ENCODE assay signal across 9 mouse cellular contexts in the genomic region with DNA sequence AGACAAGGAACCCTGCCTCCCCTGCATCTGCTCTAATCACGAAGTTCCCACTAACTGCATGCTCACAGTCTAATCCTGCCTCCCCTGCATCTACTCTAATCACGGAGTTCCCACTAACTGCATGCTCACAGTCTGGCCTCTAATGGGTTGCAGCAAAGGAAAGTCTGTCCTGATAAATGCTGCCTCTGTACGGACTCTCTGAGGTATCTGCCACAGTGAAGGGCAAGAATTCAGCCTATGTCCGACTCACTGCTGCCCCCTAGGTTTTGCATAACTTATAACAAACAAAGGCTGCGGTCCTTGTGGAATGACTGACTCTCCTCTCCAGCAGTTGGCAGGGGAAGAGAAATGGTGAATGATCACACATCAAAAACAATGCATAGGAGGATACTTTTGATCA. TPM values are rescaled to one million over a fixed set of nuclear protein-coding genes. Genes with fewer than 3 reads are reported as not detected.
DNase-seq lines count a peak whose midpoint lies in the region; ATAC-seq and TF ChIP-seq lines count a peak whose summit lies in the region.
"Had no signal": no experiment of that assay in that cellular context is flagged by ENCODE, and none has a peak within 500 bp of the region (broad histone marks: within the 10 kb centered on the region; RNA-seq: fewer than 3 reads in every experiment).

No protein-coding gene starts in this region.

- 41% methylated on average over 5 of the region's 5 CpGs for WGBS in intestine, postnatal 0 days
- 33% methylated on average over 5 of the region's 5 CpGs for WGBS in intestine, embryonic 16.5 days

- H3K4me2 ChIP-seq in intestine, postnatal 0 days (replicated peaks; ENCODE audit: low read depth), result no peak overlapping the region
- H3K4me2 ChIP-seq in intestine, embryonic 16.5 days (ENCODE audit: low read depth, low read length), result no peak overlapping the region

- H3K27me3 ChIP-seq in intestine, postnatal 0 days (replicated peaks; ENCODE audit: control insufficient read depth, insufficient read depth, low read length), result no peaks in the 10 kb centered on the region
- no peaks in the 10 kb centered on the region for H3K27me3 ChIP-seq in intestine, embryonic 16.5 days (replicated peaks; ENCODE audit: control insufficient read depth, insufficient read depth, low read length)

- no peak overlapping the region for H3K9ac ChIP-seq in intestine, postnatal 0 days (ENCODE audit: low read depth, low read length)
- no peak overlapping the region for H3K9ac ChIP-seq in intestine, embryonic 16.5 days (ENCODE audit: low read depth, low read length)

- no peaks in the 10 kb centered on the region for H3K9me3 ChIP-seq in intestine, postnatal 0 days (ENCODE audit: control insufficient read depth)
- no peaks in the 10 kb centered on the region for H3K9me3 ChIP-seq in intestine, embryonic 16.5 days (ENCODE audit: control insufficient read depth, low read length)

- no peak overlapping the region for H3K4me3 ChIP-seq in intestine, postnatal 0 days (ENCODE audit: low read depth, low read length)
- no peak overlapping the region for H3K4me3 ChIP-seq in intestine, embryonic 16.5 days (ENCODE audit: low read length)
- H3K4me3 ChIP-seq in layer of hippocampus, adult 2 months, result no peak overlapping the region
- H3K4me3 ChIP-seq: myocyte had no signal

- TF ChIP-seq CTCF in intestine, postnatal 0 days (IDR thresholded peaks at IDR 0.05; ENCODE audit: low read depth), result peak; percentile 75
- peak; percentile 78 for TF ChIP-seq CTCF in layer of hippocampus, adult 2 months (conservative IDR thresholded peaks at IDR 0.05)

- H3K27ac ChIP-seq in intestine, postnatal 0 days (ENCODE audit: low read depth, low read length), result no peak overlapping the region
- H3K27ac ChIP-seq in intestine, embryonic 16.5 days (ENCODE audit: low read length), result no peak overlapping the region
- H3K27ac ChIP-seq in layer of hippocampus, adult 2 months, result no peak overlapping the region

- no peak for ATAC-seq in intestine, postnatal 0 days
- no peak for ATAC-seq in intestine, embryonic 16.5 days
- 0 out of 2 replicates have a peak, but pooled peaks have one; percentile 44 for ATAC-seq in erythroblast, adult 5-6 weeks (replicated peaks; ENCODE audit: low FRiP score, poor library complexity, severe bottlenecking)

- DNase-seq in CD4-positive helper T cell, adult 2 months (ENCODE audit: low read depth, low spot score), result peak; percentile 14
- DNase-seq in R1 (ENCODE audit: low read depth, low spot score), result peak; percentile 80
- DNase-seq in layer of hippocampus, adult 2 months (ENCODE audit: low spot score in 2 of 2), result peak in 1 of 2 experiments; percentile 27
- peak; percentile 47 for DNase-seq in telencephalon, adult 2 months (ENCODE audit: low read depth, low spot score)
- DNase-seq in frontal cortex, postnatal 36 days (ENCODE audit: low spot score in 2 of 2), result no peak

- H3K36me3 ChIP-seq in intestine, postnatal 0 days (ENCODE audit: control insufficient read depth, insufficient read depth), result peaks cover 76% of the 10 kb centered on the region
- H3K36me3 ChIP-seq in intestine, embryonic 16.5 days (ENCODE audit: control insufficient read depth, insufficient read depth, low read length), result peaks cover 16% of the 10 kb centered on the region; the same call in 1 of the 2 replicates

- H3K4me1 ChIP-seq in intestine, postnatal 0 days (replicated peaks; ENCODE audit: control insufficient read depth, insufficient read depth, low read length), result no peaks in the 10 kb centered on the region
- H3K4me1 ChIP-seq in intestine, embryonic 16.5 days (ENCODE audit: control insufficient read depth, insufficient read depth, low read length), result no peaks in the 10 kb centered on the region

RNA-seq across cellular contexts. Expression of a gene that starts 37.1 kb away (rescaled TPM):
- 15.6 and 17.3 TPM in 2 replicates for polyA plus RNA-seq in intestine, postnatal 0 days (2015; fragmentation: Nextera tagmentation; extraction: Ambion mirVana)
- polyA plus RNA-seq in intestine, embryonic 16.5 days (2015; fragmentation: Nextera tagmentation; extraction: Ambion mirVana), result 30.5 and 31.7 TPM in 2 replicates
- total RNA-seq in erythroblast, adult 5-6 weeks (2015; ENCODE audit: low replicate concordance), result 0.58 and 4.0 TPM in 2 replicates
- 6.4 and 6.7 TPM in 2 replicates for total RNA-seq in erythroblast, adult 5-6 weeks (2017; ENCODE audit: low replicate concordance)
- total RNA-seq in layer of hippocampus, adult 2 months (2021), result 100 to 1,000 TPM; 333 to 349 TPM

RNA-seq across cellular contexts. Expression of a gene that starts 38.3 kb away (rescaled TPM):
- 7.3 and 8.6 TPM in 2 replicates for polyA plus RNA-seq in intestine, postnatal 0 days (2015; fragmentation: Nextera tagmentation; extraction: Ambion mirVana)
- polyA plus RNA-seq in intestine, embryonic 16.5 days (2015; fragmentation: Nextera tagmentation; extraction: Ambion mirVana), result 18.0 and 20.2 TPM in 2 replicates
- 20.9 and 23.2 TPM in 2 replicates for total RNA-seq in erythroblast, adult 5-6 weeks (2015; ENCODE audit: low replicate concordance)
- total RNA-seq in erythroblast, adult 5-6 weeks (2017; ENCODE audit: low replicate concordance), result 20.1 and 22.3 TPM in 2 replicates
- total RNA-seq in layer of hippocampus, adult 2 months (2021), result 10 to 100 TPM; 12.7 to 13.5 TPM

RNA-seq across cellular contexts. Expression of a gene that starts 50.8 kb away (rescaled TPM):
- 0.09 TPM in 1 of 2 replicates, not detected in the other for polyA plus RNA-seq in intestine, postnatal 0 days (2015; fragmentation: Nextera tagmentation; extraction: Ambion mirVana)
- 0.33 and 0.53 TPM in 2 replicates for polyA plus RNA-seq in intestine, embryonic 16.5 days (2015; fragmentation: Nextera tagmentation; extraction: Ambion mirVana)
- total RNA-seq in erythroblast, adult 5-6 weeks (2015; ENCODE audit: low replicate concordance), result not detected in 2 replicates
- not detected in 2 replicates for total RNA-seq in erythroblast, adult 5-6 weeks (2017; ENCODE audit: low replicate concordance)
- total RNA-seq in layer of hippocampus, adult 2 months (2021), result 1 to 10 TPM in 1 of 2 experiments, under 1 TPM in 1; 0.61 to 1.2 TPM

Comparison
In these comparisons a context has a peak if more than half of its experiments do, and no peak if none do; other contexts are left out.
1. DNase-seq: peak in CD4-positive helper T cell, adult 2 months (single experiment), R1 (single experiment) and telencephalon, adult 2 months (single experiment); none in frontal cortex, postnatal 36 days (0 of 2).
2. RNA of a gene that starts 37.1 kb away (total RNA-seq): 333 to 349 TPM in layer of hippocampus, adult 2 months; 0.58 to 6.7 TPM in erythroblast, adult 5-6 weeks; every median in the first group is over 10 times any median in the second.